Mouse (Mus musculus): ENCODE results near the gene Aloxe3.

Gene Aloxe3

DNA sequence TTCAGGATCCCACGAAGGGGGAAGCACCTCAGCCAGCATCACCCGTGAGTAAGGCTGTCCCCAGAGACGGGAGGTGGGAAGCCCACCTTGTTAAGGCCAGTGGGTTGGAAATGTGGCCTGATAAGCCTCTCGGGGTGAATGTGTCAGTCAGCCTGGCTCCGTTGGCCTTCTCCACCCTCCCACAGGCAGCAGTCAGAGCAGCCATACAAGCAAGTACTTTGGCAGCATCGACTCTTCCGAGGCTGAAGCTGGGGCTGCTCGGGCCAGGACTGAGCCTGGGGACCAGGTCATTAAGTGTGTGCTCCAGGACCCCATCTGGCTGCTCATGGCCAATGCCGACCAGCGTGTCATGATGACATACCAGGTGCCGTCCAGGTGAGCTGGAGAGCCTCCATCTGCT, 18.0 kb upstream of the Aloxe3 start:
- no peak for DNase-seq (ENCODE audit: low read depth in 2 of 2, low spot score in 2 of 2)

DNA sequence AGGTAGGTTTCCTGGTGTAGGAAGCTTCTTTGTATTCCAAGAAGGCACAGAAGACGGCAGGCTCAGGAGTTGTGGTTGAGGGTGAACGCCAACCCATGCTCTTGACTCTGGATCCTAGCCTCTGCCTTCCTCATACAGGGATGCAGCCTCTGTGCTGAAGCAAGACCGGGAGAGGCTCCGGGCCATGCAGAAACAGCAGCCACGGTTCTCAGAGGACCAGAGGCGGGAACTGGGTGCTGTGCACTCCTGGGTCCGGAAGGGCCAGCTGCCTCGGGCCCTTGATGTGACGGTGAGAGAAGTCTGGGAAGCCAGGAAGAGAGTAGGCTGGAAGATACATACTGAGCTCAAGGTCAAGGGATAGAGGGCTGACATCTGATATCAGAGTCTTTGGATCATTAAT, 17.5 kb upstream of the Aloxe3 start:
- DNase-seq (ENCODE audit: low read depth in 2 of 2, low spot score in 2 of 2): no peak

DNA sequence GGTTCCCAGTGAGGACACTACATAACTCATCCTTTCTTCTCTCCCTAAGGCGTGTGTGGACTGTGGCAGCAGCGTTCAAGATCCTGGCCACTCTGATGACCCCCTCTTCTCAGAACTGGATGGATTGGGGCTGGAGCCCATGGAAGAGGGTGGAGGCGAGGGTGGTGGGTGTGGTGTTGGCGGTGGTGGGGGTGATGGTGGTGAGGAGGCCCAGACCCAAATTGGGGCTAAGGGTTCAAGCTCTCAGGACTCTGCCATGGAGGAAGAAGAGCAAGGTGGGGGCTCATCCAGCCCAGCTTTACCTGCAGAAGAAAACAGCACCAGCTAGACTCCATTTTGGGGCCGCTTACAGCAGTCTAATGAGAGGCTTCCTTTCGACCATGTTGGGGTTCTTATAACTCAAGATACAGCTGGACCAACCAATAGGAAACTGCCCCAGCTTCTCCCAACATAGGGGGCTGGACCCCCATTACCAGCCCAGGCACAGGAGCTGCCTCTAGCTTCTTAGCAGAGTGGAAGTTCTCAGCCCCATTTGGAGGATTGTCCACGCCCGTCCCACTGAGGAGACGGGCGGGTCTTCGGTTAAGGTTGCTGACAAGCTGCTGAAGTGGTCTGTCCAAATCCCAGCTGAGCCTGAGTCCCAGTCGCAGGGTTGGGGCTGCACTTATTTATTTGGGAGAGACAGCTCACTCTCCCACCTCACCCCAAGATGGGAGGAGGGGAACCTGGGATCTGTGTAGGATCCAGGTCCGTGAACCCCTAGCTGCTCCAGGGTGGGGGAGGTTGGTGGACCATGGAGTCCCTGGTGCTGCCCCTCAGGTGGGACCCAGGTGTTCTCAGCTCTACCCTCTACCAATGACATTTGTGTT, 16.4 kb upstream of the Aloxe3 start:
- no peak for DNase-seq (ENCODE audit: low read depth in 2 of 2, low spot score in 2 of 2)

DNA sequence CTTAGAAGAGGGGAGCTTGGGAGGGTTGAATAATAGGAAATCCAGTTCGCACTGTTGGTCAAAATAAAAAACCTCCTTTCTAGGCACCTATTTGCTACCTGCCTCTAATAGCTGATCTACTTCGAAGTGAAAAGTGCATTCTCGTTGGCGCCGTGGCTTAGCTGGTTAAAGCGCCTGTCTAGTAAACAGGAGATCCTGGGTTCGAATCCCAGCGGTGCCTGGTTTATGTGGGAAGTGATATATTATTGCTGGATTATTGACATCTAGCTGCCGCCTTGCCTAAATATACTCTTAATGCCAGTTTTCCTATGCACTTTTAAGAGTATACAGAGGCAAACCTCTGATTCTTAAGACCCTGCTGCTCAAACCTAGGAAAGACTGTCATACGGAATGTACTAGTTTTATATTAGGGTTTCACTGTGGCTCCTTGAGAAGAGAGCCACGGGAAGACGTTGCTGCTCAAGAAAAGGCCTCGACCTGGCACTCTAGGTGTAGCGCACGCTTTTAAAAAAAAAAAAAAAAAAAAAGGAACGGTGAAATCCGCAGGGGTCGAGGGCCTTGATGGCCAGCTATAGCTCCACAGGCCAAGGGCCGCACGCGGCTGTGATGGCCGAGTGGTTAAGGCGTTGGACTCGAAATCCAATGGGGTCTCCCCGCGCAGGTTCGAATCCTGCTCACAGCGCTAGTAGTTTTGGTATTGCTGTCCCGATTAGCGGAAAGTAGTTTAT, 15.2 kb upstream of the Aloxe3 start:
- peak; percentile 89 to 93 for DNase-seq (ENCODE audit: low read depth in 2 of 2, low spot score in 2 of 2)

DNA sequence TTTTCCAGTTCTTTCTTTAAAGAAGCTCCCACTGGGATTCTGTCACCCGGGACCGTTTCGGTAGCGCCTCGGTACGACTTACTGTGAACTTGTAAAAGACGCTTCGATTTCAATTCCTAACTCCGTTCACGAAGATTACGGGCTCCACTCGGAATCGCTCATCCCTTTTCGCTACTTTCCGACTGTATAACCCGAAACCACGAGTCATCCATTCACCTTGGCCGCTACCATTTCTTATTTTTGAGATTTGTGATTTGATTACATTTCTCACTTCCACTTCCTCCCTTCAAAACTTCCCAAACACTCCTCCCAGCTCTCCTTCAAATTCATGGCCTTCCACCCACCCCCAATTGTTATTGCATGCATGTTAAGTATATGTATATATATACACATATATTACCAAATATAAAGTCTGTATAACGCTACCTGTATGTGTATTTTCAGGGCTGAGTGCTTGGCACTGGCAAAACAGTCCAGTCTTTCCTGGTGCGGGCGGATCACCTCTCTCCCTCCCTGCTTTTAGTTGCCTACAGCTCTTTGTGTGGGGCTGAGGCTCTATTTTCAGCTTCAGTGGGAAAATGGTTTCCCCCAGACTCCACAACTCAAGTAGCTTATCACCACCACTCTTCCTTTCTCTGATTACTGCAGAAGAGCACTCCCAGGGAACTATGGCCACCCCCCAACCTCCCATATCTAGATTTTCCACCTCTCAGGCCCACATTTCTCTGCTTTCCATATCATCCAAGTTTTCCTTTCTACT, 14.5 kb upstream of the Aloxe3 start:
- DNase-seq (ENCODE audit: low read depth in 2 of 2, low spot score in 2 of 2): no peak

DNA sequence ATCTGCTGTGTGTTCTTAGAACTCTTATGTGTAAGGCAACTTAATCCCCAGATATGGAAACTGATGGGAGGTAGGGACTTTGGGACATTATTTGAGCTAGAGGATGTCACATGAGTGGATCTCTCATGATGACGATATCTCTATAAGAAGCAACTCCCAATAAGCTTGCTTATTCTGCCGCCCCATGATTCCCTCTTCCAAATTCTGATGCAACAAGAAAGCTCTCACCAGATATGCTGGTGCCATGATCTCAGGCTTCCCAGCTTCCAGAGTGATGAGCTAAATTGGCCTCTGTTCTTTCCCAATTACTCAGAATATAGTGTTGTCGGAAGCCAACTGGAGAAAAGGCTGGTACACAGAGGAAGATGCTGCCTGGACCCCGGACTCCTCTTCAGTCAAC, 13.8 kb upstream of the Aloxe3 start:
- DNase-seq (ENCODE audit: low read depth in 2 of 2, low spot score in 2 of 2): no peak

DNA sequence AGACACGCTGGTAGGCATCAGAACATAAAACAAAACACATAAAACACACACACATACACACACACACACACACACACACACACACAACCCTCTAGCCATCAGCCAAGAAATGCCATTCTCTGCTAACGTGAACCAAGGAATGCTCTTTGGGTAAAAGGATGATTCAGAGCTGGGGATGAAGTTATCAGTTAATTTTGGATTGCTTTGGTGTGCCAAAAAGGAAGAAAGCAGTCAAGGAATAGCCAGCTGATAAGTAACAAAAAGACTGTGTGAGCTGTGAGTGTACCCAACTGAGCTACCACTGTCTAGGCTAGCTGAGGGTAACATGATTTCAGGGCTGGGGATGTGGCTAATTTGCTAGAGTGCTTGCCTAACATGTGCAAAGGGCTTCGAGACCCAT, 11.7 kb upstream of the Aloxe3 start:
- DNase-seq (ENCODE audit: low read depth in 2 of 2, low spot score in 2 of 2): no peak

DNA sequence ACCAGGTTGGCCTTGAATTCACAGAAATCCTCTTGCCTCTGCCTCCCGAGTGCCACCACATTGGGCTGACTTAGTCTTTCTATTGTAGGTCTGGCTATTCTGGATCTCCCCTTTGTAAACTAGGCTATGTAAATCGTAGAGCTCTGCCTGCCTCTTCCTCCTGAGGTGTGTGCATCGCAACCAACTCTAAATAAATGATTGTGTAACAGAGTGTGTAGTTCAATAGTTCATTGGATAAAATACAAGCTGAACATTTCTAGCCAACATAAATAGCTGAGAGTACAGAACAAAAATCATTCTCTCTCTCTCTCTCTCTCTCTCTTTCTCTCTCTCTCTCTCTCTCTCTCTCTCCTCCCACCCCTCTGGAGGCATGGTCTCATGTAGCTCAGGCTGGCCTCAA, 11.1 kb upstream of the Aloxe3 start:
- no peak for DNase-seq (ENCODE audit: low read depth in 2 of 2, low spot score in 2 of 2)

DNA sequence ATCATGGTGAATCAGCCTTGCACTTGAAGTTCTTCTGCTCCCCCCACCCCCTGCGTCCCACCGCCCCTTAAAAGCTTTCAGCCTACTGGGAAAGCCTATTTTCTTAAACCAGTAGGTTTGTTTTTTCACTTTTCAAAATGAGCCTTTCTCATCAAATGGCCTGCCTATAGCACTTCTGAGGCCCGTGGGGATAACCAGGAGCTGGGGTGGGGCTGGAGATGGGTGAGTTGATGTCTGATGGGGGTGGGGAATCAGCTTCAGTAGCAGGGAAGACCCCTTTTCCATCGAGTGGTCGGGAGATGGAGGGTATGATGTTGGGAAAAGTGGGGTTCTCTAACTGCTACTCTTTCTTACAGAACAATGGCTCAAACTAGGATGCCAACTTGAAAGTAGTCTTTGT, 8.9 kb upstream of the Aloxe3 start:
- DNase-seq (ENCODE audit: low read depth in 2 of 2, low spot score in 2 of 2): no peak

DNA sequence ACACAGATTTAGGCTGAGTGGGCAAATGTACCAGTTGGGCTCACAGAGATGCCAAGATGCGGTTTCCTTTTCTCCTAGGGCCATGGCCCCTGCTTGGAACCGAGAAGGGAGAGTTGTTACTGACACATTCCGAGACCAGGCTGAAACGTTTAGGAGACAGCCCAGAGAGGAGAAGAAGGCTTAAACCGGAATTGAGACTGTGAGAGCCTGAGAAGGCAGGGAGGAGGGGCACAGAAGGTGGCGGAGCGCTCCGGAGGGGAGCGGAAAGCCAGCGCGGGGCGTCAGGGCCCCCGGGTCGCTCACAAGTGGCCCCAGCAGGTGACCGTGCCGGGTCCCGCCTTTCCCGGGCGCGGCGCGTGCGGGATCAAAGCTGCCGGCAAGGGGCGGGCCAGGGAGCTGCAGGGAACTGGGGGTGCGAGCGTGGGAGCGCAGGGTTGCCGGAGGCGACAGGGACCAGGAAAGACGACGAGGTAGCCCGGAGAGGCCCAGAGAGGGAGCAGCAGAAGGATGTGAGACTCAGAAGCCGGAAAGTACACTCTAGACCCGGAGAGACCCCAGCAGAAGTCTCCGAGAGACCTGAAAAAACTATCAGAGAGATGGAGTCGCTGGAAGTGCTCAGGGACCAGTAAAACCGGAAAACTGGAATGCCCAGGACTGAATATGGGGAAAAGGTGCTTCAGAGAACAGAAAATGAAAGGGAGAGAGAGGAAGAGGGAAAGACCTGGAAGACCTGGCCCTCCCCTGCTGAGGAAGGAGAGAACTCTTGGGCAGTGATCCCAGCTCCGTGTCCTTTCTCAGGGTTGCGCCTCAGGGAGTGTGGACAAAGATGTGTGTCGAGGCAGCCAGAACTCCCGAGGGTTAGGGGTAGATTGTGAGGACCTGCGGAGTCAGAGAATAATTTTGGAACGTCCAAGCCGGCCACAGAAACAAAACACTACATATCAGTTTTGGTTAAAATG, 7.7 kb upstream of the Aloxe3 start:
- DNase-seq (ENCODE audit: low read depth in 2 of 2, low spot score in 2 of 2): peak; percentile 56 to 61

DNA sequence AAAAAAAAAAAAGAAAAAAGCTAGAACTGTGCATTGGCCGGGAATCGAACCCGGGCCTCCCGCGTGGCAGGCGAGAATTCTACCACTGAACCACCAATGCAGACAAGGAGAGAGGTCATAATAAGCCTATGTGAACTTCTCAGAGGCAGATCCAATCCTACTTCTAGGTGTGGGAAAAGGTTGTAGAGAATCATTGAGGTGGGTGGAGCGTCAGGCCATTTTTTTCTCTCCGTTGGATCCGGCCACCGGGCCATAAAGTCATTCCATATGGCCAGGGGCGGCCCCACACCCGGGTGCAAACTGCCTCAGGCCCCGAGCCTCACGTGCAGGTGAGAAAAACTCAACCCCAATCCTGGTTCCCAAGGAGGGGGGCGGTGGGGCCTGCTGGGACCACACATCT, 6.9 kb upstream of the Aloxe3 start:
- DNase-seq (ENCODE audit: low read depth in 2 of 2, low spot score in 2 of 2): peak; percentile 90

DNA sequence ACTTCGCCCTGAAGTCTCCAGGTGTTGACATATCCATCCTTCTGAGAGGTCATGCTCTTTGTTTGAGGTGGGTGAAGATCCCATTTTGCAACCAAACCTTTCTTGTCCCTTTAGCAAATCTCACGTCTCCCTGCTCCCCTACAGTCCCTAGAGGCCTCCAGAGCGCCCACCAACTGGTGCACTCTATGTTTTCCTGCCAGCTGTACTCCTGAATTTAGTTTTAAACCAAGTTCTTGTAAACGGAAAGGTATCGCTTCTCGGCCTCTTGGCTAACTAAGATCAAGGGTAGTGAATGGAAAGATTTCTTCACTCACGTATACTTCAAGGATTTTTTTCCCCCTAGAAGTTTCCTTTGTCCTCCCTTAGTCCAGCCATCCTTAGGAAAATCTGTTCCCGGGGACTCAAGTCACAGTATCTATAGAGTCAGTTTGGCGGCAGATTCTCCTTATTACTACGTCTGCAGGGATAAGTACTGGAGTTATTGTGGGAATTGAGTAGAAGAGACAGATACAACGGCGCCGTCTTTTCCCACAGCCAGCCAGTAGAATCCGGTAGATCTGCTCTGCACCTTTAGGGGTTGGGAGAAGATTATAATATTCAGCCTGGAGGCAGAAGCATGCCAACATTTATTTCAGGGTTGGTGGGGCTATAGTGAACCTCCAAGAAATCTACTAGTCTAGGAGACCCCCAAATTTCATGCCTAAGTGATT, 6.1 kb upstream of the Aloxe3 start:
- DNase-seq (ENCODE audit: low read depth in 2 of 2, low spot score in 2 of 2): no peak

DNA sequence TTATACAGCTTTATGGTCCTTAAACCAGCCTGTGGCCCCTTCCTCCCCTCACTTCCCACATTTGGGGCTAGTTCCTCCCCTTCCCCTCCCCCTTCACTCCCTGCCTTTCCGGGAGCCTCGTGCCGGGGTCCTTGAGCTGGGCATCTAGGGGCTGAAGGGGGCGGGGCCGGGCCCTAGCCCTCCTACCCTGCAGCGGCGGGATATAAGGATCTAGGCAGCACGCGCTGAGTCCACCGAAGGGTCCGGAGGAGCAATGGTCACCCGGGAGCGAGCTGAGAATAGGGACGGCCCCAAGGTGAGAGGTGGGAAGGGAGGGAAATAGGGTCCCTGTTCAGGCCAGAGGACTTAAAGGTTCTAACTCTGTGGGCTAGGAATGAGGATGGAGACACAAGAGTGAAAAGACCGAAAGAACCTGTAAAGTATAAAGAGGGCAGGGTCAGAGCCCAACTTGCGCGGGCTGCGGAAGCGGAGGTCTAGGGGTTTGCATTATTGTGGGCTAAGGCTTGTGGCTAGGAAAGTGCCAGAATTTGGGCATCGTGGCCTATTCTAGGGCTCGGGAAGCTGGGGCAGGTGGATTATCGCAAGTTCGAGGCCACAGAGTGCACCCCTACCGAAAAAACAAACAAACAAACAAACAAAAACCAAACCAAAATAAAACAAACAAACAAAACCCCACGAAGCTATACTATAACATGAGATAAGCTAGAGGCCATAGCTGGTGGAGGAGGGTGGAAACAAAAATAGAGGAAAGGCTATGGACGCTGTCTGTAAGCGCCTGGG, 5.3 kb upstream of the Aloxe3 start, which contains the start of gene Hes7:
TSS of gene Hes7 (plus strand) at position 184 of the 780 bp plus-strand sequence.
- no peak for DNase-seq (ENCODE audit: low read depth in 2 of 2, low spot score in 2 of 2)

DNA sequence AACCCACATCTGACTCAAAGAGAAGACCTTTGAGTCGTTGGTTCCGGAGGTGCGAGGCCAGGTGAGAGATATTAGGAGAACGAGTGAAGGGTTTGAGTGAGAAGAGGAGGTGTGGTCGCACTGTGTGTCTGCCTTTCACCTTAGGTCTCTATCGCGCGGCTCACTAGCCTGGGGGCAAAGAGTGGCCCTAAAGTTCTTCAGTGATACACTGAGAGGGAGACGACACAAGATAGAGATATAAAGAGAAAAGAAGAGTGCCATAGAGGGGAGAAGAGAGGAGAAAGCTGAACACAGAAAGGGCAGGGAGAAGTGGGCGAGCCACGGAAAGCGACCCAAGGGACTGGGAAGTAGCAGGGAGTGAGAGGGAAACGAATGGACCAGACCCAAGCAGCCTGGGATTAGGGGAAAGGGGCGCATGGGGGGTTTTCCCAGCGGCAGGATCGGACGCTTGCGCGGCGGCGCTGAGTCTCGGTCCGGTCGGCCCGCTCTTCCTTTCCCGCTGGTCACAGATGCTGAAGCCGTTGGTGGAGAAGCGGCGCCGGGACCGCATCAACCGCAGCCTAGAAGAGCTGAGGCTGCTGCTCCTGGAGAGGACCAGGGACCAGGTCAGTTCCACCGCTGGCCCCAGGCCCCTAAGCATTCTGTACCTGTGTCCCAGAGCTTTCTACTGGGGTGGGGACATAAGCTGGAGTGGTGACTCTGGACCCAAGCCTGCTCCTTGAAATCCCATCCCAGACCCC, 4.5 kb upstream of the Aloxe3 start:
- no peak for DNase-seq (ENCODE audit: low read depth in 2 of 2, low spot score in 2 of 2)

DNA sequence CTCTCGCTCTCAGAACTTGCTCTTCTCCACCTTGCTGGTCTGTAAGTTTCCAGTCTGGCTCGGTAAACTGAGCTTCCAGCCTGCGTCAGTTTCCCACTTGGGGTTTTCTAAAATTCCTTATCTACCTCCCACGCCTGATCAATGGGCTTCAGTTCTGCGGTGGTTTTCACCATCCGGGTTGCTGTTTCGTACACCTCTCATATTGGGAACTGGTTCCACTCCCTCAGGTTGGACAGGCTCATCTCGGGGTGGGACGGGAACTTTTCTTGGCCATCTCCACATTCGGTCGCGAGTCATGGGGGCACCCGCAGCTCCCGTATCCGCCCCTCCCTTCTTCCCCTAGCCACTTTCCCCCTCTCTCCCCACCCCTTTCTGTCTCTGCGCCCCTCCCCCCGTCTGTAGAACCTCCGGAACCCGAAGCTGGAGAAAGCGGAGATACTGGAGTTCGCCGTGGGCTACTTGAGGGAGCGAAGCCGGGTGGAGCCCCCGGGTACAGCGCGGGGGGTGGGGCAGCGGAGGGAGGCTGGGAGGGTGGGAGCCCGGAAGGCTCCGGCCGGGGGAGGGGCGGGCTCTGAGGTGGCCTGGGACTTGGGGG, 3.9 kb upstream of the Aloxe3 start:
- DNase-seq (ENCODE audit: low read depth in 2 of 2, low spot score in 2 of 2): no peak

DNA sequence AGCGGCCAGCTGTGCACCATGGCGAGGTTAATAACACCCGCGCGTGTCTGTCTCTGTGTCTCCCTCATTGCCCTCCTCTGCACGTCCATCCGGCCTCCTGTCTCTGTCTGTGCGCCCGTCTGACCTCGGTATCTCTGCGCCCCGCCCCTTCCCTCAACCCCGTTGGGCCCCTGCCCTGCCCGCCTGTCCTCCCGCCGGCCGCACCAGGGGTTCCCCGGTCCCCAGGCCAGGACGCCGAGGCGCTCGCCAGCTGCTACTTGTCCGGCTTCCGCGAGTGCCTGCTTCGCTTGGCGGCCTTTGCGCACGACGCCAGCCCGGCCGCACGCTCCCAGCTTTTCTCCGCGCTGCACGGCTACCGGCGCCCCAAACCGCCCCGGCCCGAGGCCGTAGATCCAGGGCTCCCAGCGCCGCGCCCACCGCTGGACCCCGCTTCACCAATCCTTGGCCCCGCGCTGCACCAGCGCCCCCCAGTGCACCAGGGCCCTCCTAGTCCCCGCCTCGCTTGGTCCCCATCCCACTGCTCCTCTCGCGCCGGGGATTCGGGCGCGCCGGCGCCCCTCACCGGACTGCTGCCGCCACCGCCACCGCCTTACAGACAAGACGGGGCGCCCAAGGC, 3.3 kb upstream of the Aloxe3 start, which contains the start of gene 9130213A22Rik:
TSS of gene 9130213A22Rik (minus strand) at position 254 of the 616 bp plus-strand sequence.
- peak; percentile 60 for DNase-seq (ENCODE audit: low read depth in 2 of 2, low spot score in 2 of 2)

DNA sequence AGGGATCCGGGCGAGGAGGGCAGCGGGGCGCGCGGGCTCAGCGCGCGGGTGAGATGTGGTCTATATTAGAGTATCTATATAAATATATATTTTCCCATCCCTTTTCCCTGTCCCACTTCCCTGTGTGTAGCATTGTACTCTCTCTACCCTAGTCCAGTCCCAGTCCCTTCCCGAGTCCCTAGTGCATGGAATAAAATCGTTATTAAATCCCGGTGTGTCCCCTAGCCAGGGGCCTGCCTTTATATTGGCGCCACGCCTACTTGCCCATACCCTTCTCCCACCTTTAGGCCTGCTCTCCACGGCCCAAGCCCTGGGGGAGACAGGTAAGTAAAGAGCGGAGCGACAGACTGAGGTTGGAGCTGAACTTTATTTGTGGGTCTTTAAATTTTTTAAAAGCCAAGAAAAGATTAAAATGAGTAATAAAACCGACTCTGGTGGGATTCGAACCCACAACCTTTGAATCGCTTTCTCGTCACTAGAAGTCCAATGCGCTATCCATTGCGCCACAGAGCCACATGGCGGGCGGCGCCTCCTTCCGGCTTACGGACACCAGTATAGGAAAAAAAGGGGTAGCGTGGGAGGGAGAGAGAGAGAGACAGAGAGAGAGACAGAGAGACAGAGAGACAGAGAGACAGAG, 2.5 kb upstream of the Aloxe3 start:
- peak; percentile 83 to 89 for DNase-seq (ENCODE audit: low read depth in 2 of 2, low spot score in 2 of 2)
